Mouse (Mus musculus) intestine, embryonic 14.5 days (tissue): ENCODE measurements at regions not wholly inside any gene's neighbourhood (a gene's known extent, or its start where the extent isn't known, plus 50 kb on each side); places are given as distances from the start of the nearest gene placed in this dataset.

ENCODE experiments used
- ATAC-seq: fragments of 200-750 bp; cut with Nextera tagmentation; replicated peaks from 2 replicates; pipeline ENCODE4 v1.8.0; 2017; ENCODE audit warnings: low read depth, moderate number of reproducible peaks, moderate TSS enrichment, moderate library complexity; ENCODE audit not compliant: low FRiP score, low TSS enrichment
- DNase-seq: peaks from one replicate; pipeline ENCODE4 v3.0.0-alpha.2; 2018; ENCODE audit warnings: low spot score
- H3K27ac ChIP-seq: fragments of 300-500 bp; sonication (generic); 2 replicates; pipeline ENCODE4 v1.5.1; 2014; ENCODE audit warnings: low read depth, mild to moderate bottlenecking, control low read depth
- H3K27me3 ChIP-seq: fragments of 300-500 bp; sonication (generic); replicated peaks from 2 replicates; pipeline ENCODE4 v1.6.1; 2014; ENCODE audit warnings: low read length, control low read depth; ENCODE audit not compliant: control insufficient read depth, insufficient read depth
- H3K36me3 ChIP-seq: fragments of 300-500 bp; sonication (generic); 2 replicates; pipeline ENCODE4 v1.6.1; 2014; ENCODE audit warnings: low read length, control low read depth; ENCODE audit not compliant: control insufficient read depth, insufficient read depth
- H3K4me1 ChIP-seq: fragments of 300-500 bp; sonication (generic); replicated peaks from 2 replicates; pipeline ENCODE4 v1.6.1; 2014; ENCODE audit warnings: low read length, control low read depth, mixed read lengths; ENCODE audit not compliant: control insufficient read depth, insufficient read depth
- H3K4me2 ChIP-seq: fragments of 300-500 bp; sonication (generic); 2 replicates; pipeline ENCODE4 v1.6.1; 2014; ENCODE audit warnings: low read length
- H3K4me3 ChIP-seq: fragments of 300-500 bp; sonication (generic); 2 replicates; pipeline ENCODE4 v1.5.1; 2014; ENCODE audit warnings: low read depth, low read length, control low read depth, mixed read lengths
- H3K9ac ChIP-seq: fragments of 300-500 bp; sonication (generic); 2 replicates; pipeline ENCODE4 v1.6.1; 2014; ENCODE audit warnings: mild to moderate bottlenecking, low read length
- H3K9me3 ChIP-seq: fragments of 300-500 bp; sonication (generic); 2 replicates; pipeline ENCODE4 v1.6.1; 2016; ENCODE audit warnings: low read length, control low read depth; ENCODE audit not compliant: control insufficient read depth
- WGBS: fragments of 180-500 bp; shearing (Covaris S2); extraction: QIAGEN DNeasy Blood & Tissue Kit; methylation state at CpG from one replicate; pipeline ENCODE4 v1.1.7; 2014; 5-methylcytosine and 5-hydroxymethylcytosine counted together

- no peak overlapping the region for H3K4me2 ChIP-seq
Observed at GRCm38 (mm10) chr7:72751501-72751917, 445.1 kb upstream of the Mctp2 start.

DNA sequence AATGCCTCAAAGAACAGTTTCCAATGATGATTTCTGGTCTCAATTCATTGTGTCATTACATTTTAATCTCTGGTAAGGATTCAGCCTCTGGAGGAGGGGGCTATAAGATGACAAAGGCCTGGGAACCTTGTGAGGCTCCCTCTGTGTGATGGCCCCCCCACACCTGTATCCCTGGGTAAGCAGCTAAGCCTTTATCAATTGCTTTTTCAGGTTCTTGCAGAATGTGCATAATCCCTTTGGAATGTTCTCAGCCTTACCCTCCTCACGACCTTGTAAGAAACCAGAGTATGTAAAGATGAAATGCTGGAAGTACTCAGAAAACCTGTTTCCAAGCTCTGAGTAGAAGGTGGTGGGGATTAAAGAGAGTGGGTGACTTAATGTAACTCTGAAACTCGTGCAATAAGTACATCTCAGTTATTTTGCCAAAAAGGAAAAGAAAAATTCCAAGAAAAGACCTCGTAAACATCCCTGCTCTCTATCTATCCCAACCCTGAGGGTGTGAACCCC, 446.7 kb upstream of the Mctp2 start:
- Histone ChIP-seq H3K27ac (no peak overlapping the region), H3K4me2 (no peak overlapping the region), H3K9ac (no peak overlapping the region), H3K36me3 (no peaks in the 10 kb centered on the region), H3K9me3 (no peaks in the 10 kb centered on the region), H3K4me1 (no peaks in the 10 kb centered on the region), H3K27me3 (no peaks in the 10 kb centered on the region), H3K4me3 (no peak overlapping the region)
- 57% methylated on average over 3 of the region's 3 CpGs for WGBS
- ATAC-seq (no peak), DNase-seq (no peak)

More at GRCm38 (mm10) chr7:72751501-72751917, 445.1 kb upstream of the Mctp2 start:
- no peak for DNase-seq
- Histone ChIP-seq H3K27me3 (no peaks in the 10 kb centered on the region), H3K36me3 (no peaks in the 10 kb centered on the region), H3K4me3 (no peak overlapping the region), H3K9me3 (no peaks in the 10 kb centered on the region), H3K4me1 (no peaks in the 10 kb centered on the region), H3K9ac (no peak overlapping the region), H3K27ac (no peak overlapping the region)
- WGBS: 42% methylated on average over 10 of the region's 10 CpGs
- no peak for ATAC-seq

DNA sequence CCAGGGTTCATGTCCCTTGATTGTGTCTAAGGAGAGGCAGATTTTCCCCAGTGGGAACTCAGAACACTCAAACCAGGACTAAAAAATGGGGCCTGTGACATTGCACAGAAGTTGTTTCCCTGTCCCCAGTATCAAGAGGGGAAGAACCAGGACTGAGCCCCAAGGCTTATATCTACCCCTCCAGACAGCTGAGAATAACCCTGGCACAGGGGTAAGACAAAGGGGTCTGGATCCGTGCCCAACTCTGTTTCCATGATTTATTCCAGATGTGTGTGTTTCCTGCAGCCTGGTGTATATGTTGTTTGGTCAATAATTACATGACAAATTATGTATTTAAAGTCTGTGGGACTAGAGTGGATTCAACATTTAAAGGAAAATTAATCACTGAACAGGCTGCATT, 456.3 kb upstream of the Mctp2 start:
- 19% methylated on average over 1 of the region's 1 CpGs for WGBS
- H3K27me3 ChIP-seq: no peaks in the 10 kb centered on the region
- DNase-seq: no peak

DNA sequence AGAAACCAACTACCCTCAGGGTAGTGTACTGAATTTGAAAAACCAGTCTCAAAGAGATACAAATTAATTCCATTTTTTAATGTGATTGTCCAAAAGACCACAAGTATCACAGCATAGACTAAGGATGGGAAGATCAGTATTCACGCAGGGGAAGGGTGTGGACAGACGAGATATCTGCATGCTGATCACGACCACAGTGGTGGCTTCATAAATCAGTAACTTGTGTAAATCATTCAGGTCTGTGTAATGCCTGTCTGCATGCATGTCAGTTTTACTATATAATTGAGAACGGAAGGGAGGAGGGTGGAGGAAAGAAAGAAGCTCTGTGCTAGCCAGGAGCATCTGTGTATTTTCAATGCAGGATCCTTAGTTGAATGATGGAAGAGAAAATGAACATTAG, 462.3 kb upstream of the Mctp2 start:
- Histone ChIP-seq H3K27me3 (no peaks in the 10 kb centered on the region), H3K27ac (no peak overlapping the region), H3K9me3 (no peaks in the 10 kb centered on the region), H3K4me1 (no peaks in the 10 kb centered on the region), H3K4me3 (no peak overlapping the region), H3K4me2 (no peak overlapping the region), H3K36me3 (no peaks in the 10 kb centered on the region), H3K9ac (no peak overlapping the region)
- no peak for DNase-seq
- ATAC-seq: no peak
- WGBS: 48% methylated on average over 4 of the region's 4 CpGs

More for the DNA sequence above, 456.3 kb upstream of the Mctp2 start:
- Histone ChIP-seq H3K4me2 (no peak overlapping the region), H3K9me3 (no peaks in the 10 kb centered on the region), H3K4me3 (no peak overlapping the region), H3K36me3 (no peaks in the 10 kb centered on the region), H3K9ac (no peak overlapping the region), H3K4me1 (no peaks in the 10 kb centered on the region), H3K27ac (no peak overlapping the region)
- no peak for ATAC-seq

- H3K9me3 ChIP-seq: 0 out of 2 replicates have a peak, but pooled peaks cover 3% of the 10 kb centered on the region
- ATAC-seq (no peak), DNase-seq (no peak)
- no peak overlapping the region for H3K4me2 ChIP-seq
- H3K27me3 ChIP-seq: no peaks in the 10 kb centered on the region
- H3K9ac ChIP-seq: no peak overlapping the region
- H3K4me3 ChIP-seq: no peak overlapping the region
- H3K36me3 ChIP-seq: no peaks in the 10 kb centered on the region
- no peak overlapping the region for H3K27ac ChIP-seq
- H3K4me1 ChIP-seq: no peaks in the 10 kb centered on the region
- WGBS: 55% methylated on average over 3 of the region's 3 CpGs
Observed at GRCm38 (mm10) chr7:72774031-72774770, 467.8 kb upstream of the Mctp2 start.

DNA sequence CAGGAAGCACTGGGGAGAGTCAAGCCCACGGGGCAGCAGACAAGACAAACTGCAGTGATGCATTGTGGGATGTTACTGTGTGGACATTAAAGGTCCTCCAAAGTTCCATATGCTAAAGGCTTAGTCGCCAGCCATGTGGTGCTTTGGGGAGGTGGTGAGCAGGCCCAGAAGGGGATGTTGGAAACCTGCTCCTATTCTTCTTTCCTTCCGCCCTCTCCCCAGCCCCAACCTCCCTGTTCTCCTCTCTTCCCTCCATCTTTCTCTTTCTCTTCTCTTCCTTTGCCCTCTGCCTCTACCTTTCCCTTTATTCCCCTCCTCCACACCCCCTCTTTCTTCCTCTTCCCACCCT, 468.3 kb upstream of the Mctp2 start:
- Histone ChIP-seq H3K4me2 (no peak overlapping the region), H3K9me3 (0 out of 2 replicates have a peak, but pooled peaks cover 3% of the 10 kb centered on the region), H3K27ac (no peak overlapping the region), H3K4me3 (no peak overlapping the region), H3K4me1 (no peaks in the 10 kb centered on the region), H3K27me3 (no peaks in the 10 kb centered on the region), H3K36me3 (no peaks in the 10 kb centered on the region), H3K9ac (no peak overlapping the region)
- DNase-seq (no peak), ATAC-seq (no peak)
- 31% methylated on average over 2 of the region's 3 CpGs for WGBS

GRCm38 (mm10) chr7:72787306-72787705, 480.9 kb upstream of the Mctp2 start:
- H3K27me3 ChIP-seq: no peaks in the 10 kb centered on the region
- H3K27ac ChIP-seq: no peak overlapping the region
- 81% methylated on average over 1 of the region's 1 CpGs for WGBS
- H3K9me3 ChIP-seq: no peaks in the 10 kb centered on the region
- no peak overlapping the region for H3K4me2 ChIP-seq
- no peaks in the 10 kb centered on the region for H3K36me3 ChIP-seq
- H3K4me1 ChIP-seq: no peaks in the 10 kb centered on the region
- ATAC-seq (no peak), DNase-seq (no peak)
- H3K9ac ChIP-seq: no peak overlapping the region
- H3K4me3 ChIP-seq: no peak overlapping the region

DNA sequence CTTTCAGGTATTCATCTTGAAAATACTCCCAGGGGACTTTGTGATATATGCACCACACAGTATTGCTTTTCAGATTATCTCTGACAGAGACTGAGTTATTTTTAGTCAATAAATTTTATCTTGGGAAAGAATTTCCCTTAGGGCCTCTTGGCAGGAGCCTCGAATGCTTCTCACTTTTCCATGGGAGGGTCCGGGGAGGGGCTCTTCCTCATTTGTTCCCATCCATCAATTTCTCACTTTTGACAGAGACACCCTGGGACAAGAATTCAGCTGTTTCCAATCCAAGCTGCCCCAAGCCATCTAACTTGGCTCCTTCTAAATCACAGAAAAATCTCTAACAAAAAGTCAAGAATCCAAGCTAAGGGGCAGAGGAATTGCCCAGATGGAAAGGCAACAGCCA, 481.9 kb upstream of the Mctp2 start:
- DNase-seq (no peak), ATAC-seq (no peak)
- H3K27me3 ChIP-seq: no peaks in the 10 kb centered on the region
- H3K27ac ChIP-seq: no peak overlapping the region
- 29% methylated on average over 2 of the region's 2 CpGs for WGBS
- H3K9me3 ChIP-seq: no peaks in the 10 kb centered on the region
- H3K4me2 ChIP-seq: no peak overlapping the region
- no peak overlapping the region for H3K4me3 ChIP-seq
- no peak overlapping the region for H3K9ac ChIP-seq
- H3K4me1 ChIP-seq: no peaks in the 10 kb centered on the region
- H3K36me3 ChIP-seq: no peaks in the 10 kb centered on the region

DNA sequence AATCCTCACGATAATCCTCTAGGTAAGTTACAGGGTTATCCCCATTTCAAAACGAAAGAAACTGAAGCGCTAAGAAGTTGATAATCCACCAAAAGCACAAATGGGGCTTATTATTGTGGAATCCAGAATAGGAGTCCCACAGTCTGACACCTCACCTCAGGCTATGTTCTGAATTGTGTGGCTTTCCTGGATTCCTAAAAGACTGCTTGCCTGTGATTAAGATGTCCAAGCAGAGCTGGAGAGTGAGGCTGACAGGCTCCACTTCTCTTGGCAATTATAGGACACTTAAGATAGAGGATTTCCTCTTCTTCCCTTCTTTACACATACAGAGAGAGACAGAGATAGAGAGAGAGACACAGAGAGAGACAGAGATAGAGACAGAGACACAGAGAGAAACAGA, 515.7 kb upstream of the Mctp2 start:
- H3K27me3 ChIP-seq: no peaks in the 10 kb centered on the region
- no peak overlapping the region for H3K4me2 ChIP-seq
- H3K4me3 ChIP-seq: no peak overlapping the region
- no peak overlapping the region for H3K9ac ChIP-seq
- ATAC-seq (no peak), DNase-seq (no peak)
- no peak overlapping the region for H3K27ac ChIP-seq
- H3K9me3 ChIP-seq: peaks cover 2% of the 10 kb centered on the region; the same call in 1 of the 2 replicates
- 87% methylated on average over 3 of the region's 3 CpGs for WGBS
- no peaks in the 10 kb centered on the region for H3K4me1 ChIP-seq
- no peaks in the 10 kb centered on the region for H3K36me3 ChIP-seq
